Mouse (Mus musculus): Measurements from ENCODE around the gene Tigd2. TPM values are rescaled to one million over a fixed set of nuclear protein-coding genes. Genes with fewer than 3 reads are reported as not detected.

Tigd2 gene
- 38.2 TPM for polyA plus RNA-seq (2017; shearing (Covaris generic))

DNA sequence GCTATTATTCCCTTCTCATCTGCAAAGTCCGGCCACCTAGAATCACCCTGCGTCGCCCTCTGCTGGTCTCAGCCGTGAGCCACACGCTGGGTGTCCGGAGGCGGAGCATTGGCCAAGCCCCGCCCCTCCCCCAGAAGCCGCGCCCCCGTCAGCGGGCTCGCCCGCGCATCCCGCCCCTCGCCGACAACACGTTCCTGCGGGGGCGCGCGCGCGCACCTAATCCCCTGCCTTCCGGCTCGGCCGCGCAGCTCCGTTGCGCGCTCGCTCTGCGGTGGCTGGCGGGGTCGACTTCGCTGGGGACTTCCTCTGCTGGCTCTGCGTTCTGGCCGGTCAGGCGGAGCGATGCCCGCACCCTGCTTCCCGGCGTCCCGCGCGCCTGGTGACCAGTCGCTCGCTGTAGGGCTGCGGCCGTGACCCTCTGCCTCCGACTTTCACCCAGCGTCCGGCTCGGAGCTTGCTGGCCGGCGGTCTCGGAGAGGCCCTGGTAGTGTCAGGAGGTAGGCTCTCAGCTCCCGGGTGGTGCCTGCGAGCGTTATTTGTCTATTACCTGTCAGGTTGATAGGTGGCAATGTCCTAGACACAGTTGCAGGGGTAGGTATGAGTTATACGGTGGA lies at the start of gene Tigd2:
Tigd2 (plus strand) TSS at position 186 of the 614 bp plus-strand sequence.

Other genes starting within 250 kb of the Tigd2 start
- gene Fam13a, start 184.3 kb upstream of the Tigd2 start, polyA plus RNA-seq (2017; shearing (Covaris generic)): 0.62 TPM
- gene Gprin3, start 217.4 kb downstream of the Tigd2 start, polyA plus RNA-seq (2017; shearing (Covaris generic)): 3.2 TPM